Mouse (Mus musculus) C2C12 (cell line): ENCODE results near the gene 3100002H09Rik.

Source experiments
- CEBPB ChIP-seq: IDR thresholded peaks from one replicate; pipeline ENCODE4 v1.6.1; 2011; ENCODE audit warnings: low read depth, mild to moderate bottlenecking, control low read depth, moderate library complexity
- CTCF ChIP-seq: IDR thresholded peaks from one replicate; pipeline ENCODE4 v1.5.1; 2011; ENCODE audit not compliant: control insufficient read depth, insufficient read depth, insufficient read length
- FOSL1 ChIP-seq: IDR thresholded peaks from one replicate; pipeline ENCODE4 v1.8.0; 2011; ENCODE audit warnings: mild to moderate bottlenecking, low read length; ENCODE audit not compliant: poor library complexity, insufficient read depth, severe bottlenecking
- MAX ChIP-seq: IDR thresholded peaks from one replicate; pipeline ENCODE4 v1.6.1; 2011; ENCODE audit warnings: mild to moderate bottlenecking, control low read depth
- MYOD1 ChIP-seq: IDR thresholded peaks from one replicate; pipeline ENCODE4 v1.6.1; 2011; ENCODE audit warnings: low read depth; ENCODE audit not compliant: control insufficient read depth, insufficient read length
- MYOG ChIP-seq: IDR thresholded peaks from one replicate; pipeline ENCODE4 v1.6.1; 2011; ENCODE audit not compliant: control insufficient read depth, insufficient read length; ENCODE audit errors: extremely low read depth
- USF1 ChIP-seq: IDR thresholded peaks from one replicate; pipeline ENCODE4 v1.6.1; 2011; ENCODE audit warnings: low read depth, mild to moderate bottlenecking, control low read depth, moderate library complexity

GRCm38 (mm10) chr4:124658412-124658851, 47.8 kb upstream of the 3100002H09Rik start:
- TF ChIP-seq CTCF (no peak), CEBPB (no peak), FOSL1 (no peak), MAX (no peak), MYOG (no peak), MYOD1 (no peak), USF1 (no peak)
